Mouse (Mus musculus) liver, adult 2 months (tissue): ENCODE measurements around the gene Sh3pxd2a.

ENCODE experiments used
- CTCF ChIP-seq: fragments of 200-500 bp; IDR thresholded peaks from 2 replicates; pipeline ENCODE4 v1.5.1; 2011; ENCODE audit warnings: low read depth, low read length, control low read depth
- POLR2A ChIP-seq: fragments of 200-500 bp; IDR thresholded peaks from 2 replicates; pipeline ENCODE4 v1.6.1; 2011; ENCODE audit warnings: low read length, control low read depth; ENCODE audit not compliant: insufficient read depth; ENCODE audit errors: extremely low read depth

- no peak for TF ChIP-seq POLR2A
- TF ChIP-seq CTCF = no peak
Measured at GRCm38 (mm10) chr19:47313387-47314075, 150.7 kb downstream of the Sh3pxd2a start.
